Mouse (Mus musculus): ENCODE data around the gene Tet2. TPM values are rescaled to one million over a fixed set of nuclear protein-coding genes. Genes with fewer than 3 reads are reported as not detected.
A peak's percentile ranks its signal among the peaks of the same experiment; 100 is the strongest.
"Not testable (repeated sequence)": the region's sequence is repeated elsewhere in the genome, so short reads cannot be mapped to it uniquely, and the experiment has no call there.

Gene Tet2
- polyA plus RNA-seq, 1 experiment from 2014 or later = 24.8 TPM

GRCm38 (mm10) chr3:133542084-133542483 lies 2.9 kb downstream of the Tet2 start:
- Histone ChIP-seq H3K4me3 (ENCODE audit: low read length) (no peak overlapping the region), H3K9me3 (ENCODE audit: control insufficient read depth, low read length) (no peaks in the 10 kb centered on the region), H3K27me3 (ENCODE audit: control insufficient read depth, insufficient read depth, low read length) (no peaks in the 10 kb centered on the region), H3K36me3 (ENCODE audit: control insufficient read depth, insufficient read depth, low read length) (peaks cover 3% of the 10 kb centered on the region; the same call in 1 of the 2 replicates), H3K4me2 (replicated peaks; ENCODE audit: low read depth, low read length) (peak overlapping the region; percentile 61), H3K9ac (ENCODE audit: low read depth, low read length) (no peak overlapping the region), H3K4me1 (ENCODE audit: control insufficient read depth, insufficient read depth, low read length) (peaks cover 4% of the 10 kb centered on the region; the same call in 1 of the 2 replicates), H3K27ac (ENCODE audit: low read depth, low read length) (no peak overlapping the region)
- no peak for ATAC-seq (ENCODE audit: low FRiP score, low TSS enrichment)

- no peak overlapping the region for H3K4me2 ChIP-seq (replicated peaks; ENCODE audit: low read depth, low read length)
- ATAC-seq (ENCODE audit: low FRiP score, low TSS enrichment) = no peak
- peaks cover 4% of the 10 kb centered on the region; the same call in 1 of the 2 replicates for H3K4me1 ChIP-seq (ENCODE audit: control insufficient read depth, insufficient read depth, low read length)
- H3K36me3 ChIP-seq (ENCODE audit: control insufficient read depth, insufficient read depth, low read length) = peaks cover 3% of the 10 kb centered on the region; the same call in 1 of the 2 replicates
- no peaks in the 10 kb centered on the region for H3K27me3 ChIP-seq (ENCODE audit: control insufficient read depth, insufficient read depth, low read length)
- no peak overlapping the region for H3K4me3 ChIP-seq (ENCODE audit: low read length)
- H3K9ac ChIP-seq (ENCODE audit: low read depth, low read length) = no peak overlapping the region
- H3K9me3 ChIP-seq (ENCODE audit: control insufficient read depth, low read length) = no peaks in the 10 kb centered on the region
- H3K27ac ChIP-seq (ENCODE audit: low read depth, low read length) = no peak overlapping the region
These were observed 3.9 kb downstream of the Tet2 start for GRCm38 (mm10) chr3:133541000-133541399.

GRCm38 (mm10) chr3:133539991-133540390 lies 4.9 kb downstream of the Tet2 start:
- no peaks in the 10 kb centered on the region for H3K9me3 ChIP-seq (ENCODE audit: control insufficient read depth, low read length)
- no peaks in the 10 kb centered on the region for H3K27me3 ChIP-seq (ENCODE audit: control insufficient read depth, insufficient read depth, low read length)
- ATAC-seq (ENCODE audit: low FRiP score, low TSS enrichment) = no peak
- H3K9ac ChIP-seq (ENCODE audit: low read depth, low read length) = no peak overlapping the region
- H3K36me3 ChIP-seq (ENCODE audit: control insufficient read depth, insufficient read depth, low read length) = peaks cover 3% of the 10 kb centered on the region; the same call in 1 of the 2 replicates
- WGBS = 75% methylated on average over 4 of the region's 4 CpGs
- no peak overlapping the region for H3K4me2 ChIP-seq (replicated peaks; ENCODE audit: low read depth, low read length)
- peaks cover 4% of the 10 kb centered on the region; the same call in 1 of the 2 replicates for H3K4me1 ChIP-seq (ENCODE audit: control insufficient read depth, insufficient read depth, low read length)
- H3K4me3 ChIP-seq (ENCODE audit: low read length) = no peak overlapping the region
- H3K27ac ChIP-seq (ENCODE audit: low read depth, low read length) = no peak overlapping the region

GRCm38 (mm10) chr3:133538499-133538898 lies 6.4 kb downstream of the Tet2 start:
- ATAC-seq (ENCODE audit: low FRiP score, low TSS enrichment); H3K4me3 ChIP-seq (ENCODE audit: low read length); H3K9ac ChIP-seq (ENCODE audit: low read depth, low read length); H3K27me3 ChIP-seq (ENCODE audit: control insufficient read depth, insufficient read depth, low read length); H3K4me2 ChIP-seq (replicated peaks; ENCODE audit: low read depth, low read length); H3K27ac ChIP-seq (ENCODE audit: low read depth, low read length); H3K9me3 ChIP-seq (ENCODE audit: control insufficient read depth, low read length); H3K36me3 ChIP-seq (ENCODE audit: control insufficient read depth, insufficient read depth, low read length): not testable (repeated sequence)
- H3K4me1 ChIP-seq (ENCODE audit: control insufficient read depth, insufficient read depth, low read length) = peaks cover 14% of the 10 kb centered on the region; the same call in 1 of the 2 replicates
- WGBS = 95% methylated on average over 4 of the region's 4 CpGs

- H3K27ac ChIP-seq (ENCODE audit: low read depth, low read length) = no peak overlapping the region
- no peaks in the 10 kb centered on the region for H3K27me3 ChIP-seq (ENCODE audit: control insufficient read depth, insufficient read depth, low read length)
- H3K9ac ChIP-seq (ENCODE audit: low read depth, low read length) = no peak overlapping the region
- H3K4me3 ChIP-seq (ENCODE audit: low read length) = no peak overlapping the region
- no peaks in the 10 kb centered on the region for H3K9me3 ChIP-seq (ENCODE audit: control insufficient read depth, low read length)
- H3K4me2 ChIP-seq (replicated peaks; ENCODE audit: low read depth, low read length) = no peak overlapping the region
- H3K36me3 ChIP-seq (ENCODE audit: control insufficient read depth, insufficient read depth, low read length) = peaks cover 3% of the 10 kb centered on the region; the same call in 1 of the 2 replicates
- 86% methylated on average over 6 of the region's 6 CpGs for WGBS
- peaks cover 10% of the 10 kb centered on the region; the same call in 1 of the 2 replicates for H3K4me1 ChIP-seq (ENCODE audit: control insufficient read depth, insufficient read depth, low read length)
- no peak for ATAC-seq (ENCODE audit: low FRiP score, low TSS enrichment)
These were observed 9.3 kb downstream of the Tet2 start for GRCm38 (mm10) chr3:133535644-133536043.

GRCm38 (mm10) chr3:133534066-133534465 lies 10.9 kb downstream of the Tet2 start:
- peak overlapping the region; percentile 32; the same call in 1 of the 2 replicates for H3K27ac ChIP-seq (ENCODE audit: low read depth, low read length)
- no peak overlapping the region for H3K4me3 ChIP-seq (ENCODE audit: low read length)
- H3K27me3 ChIP-seq (ENCODE audit: control insufficient read depth, insufficient read depth, low read length) = no peaks in the 10 kb centered on the region
- H3K9ac ChIP-seq (ENCODE audit: low read depth, low read length) = no peak overlapping the region
- H3K36me3 ChIP-seq (ENCODE audit: control insufficient read depth, insufficient read depth, low read length) = peaks cover 3% of the 10 kb centered on the region; the same call in 1 of the 2 replicates
- H3K9me3 ChIP-seq (ENCODE audit: control insufficient read depth, low read length) = no peaks in the 10 kb centered on the region
- peaks cover 10% of the 10 kb centered on the region; the same call in 1 of the 2 replicates for H3K4me1 ChIP-seq (ENCODE audit: control insufficient read depth, insufficient read depth, low read length)
- WGBS = 19% methylated on average over 6 of the region's 6 CpGs
- ATAC-seq (ENCODE audit: low FRiP score, low TSS enrichment) = no peak
- H3K4me2 ChIP-seq (replicated peaks; ENCODE audit: low read depth, low read length) = no peak overlapping the region

- H3K9me3 ChIP-seq (ENCODE audit: control insufficient read depth, low read length) = no peaks in the 10 kb centered on the region
These were observed 11.5 kb downstream of the Tet2 start for GRCm38 (mm10) chr3:133533272-133533995.

GRCm38 (mm10) chr3:133532806-133533205 lies 12.1 kb downstream of the Tet2 start:
- Histone ChIP-seq H3K27ac (ENCODE audit: low read depth, low read length) (no peak overlapping the region), H3K4me1 (ENCODE audit: control insufficient read depth, insufficient read depth, low read length) (peaks cover 10% of the 10 kb centered on the region; the same call in 1 of the 2 replicates), H3K9me3 (ENCODE audit: control insufficient read depth, low read length) (no peaks in the 10 kb centered on the region), H3K9ac (ENCODE audit: low read depth, low read length) (no peak overlapping the region), H3K27me3 (ENCODE audit: control insufficient read depth, insufficient read depth, low read length) (no peaks in the 10 kb centered on the region), H3K36me3 (ENCODE audit: control insufficient read depth, insufficient read depth, low read length) (no peaks in the 10 kb centered on the region; the same call in 1 of the 2 replicates), H3K4me3 (ENCODE audit: low read length) (no peak overlapping the region), H3K4me2 (replicated peaks; ENCODE audit: low read depth, low read length) (no peak overlapping the region)
- ATAC-seq (ENCODE audit: low FRiP score, low TSS enrichment) = no peak
- WGBS = 69% methylated on average over 3 of the region's 3 CpGs

More at GRCm38 (mm10) chr3:133533272-133533995, 11.5 kb downstream of the Tet2 start:
- no peak for ATAC-seq (ENCODE audit: low FRiP score, low TSS enrichment)
- no peak overlapping the region; the same call in 1 of the 2 replicates for H3K27ac ChIP-seq (ENCODE audit: low read depth, low read length)
- H3K36me3 ChIP-seq (ENCODE audit: control insufficient read depth, insufficient read depth, low read length) = no peaks in the 10 kb centered on the region; the same call in 1 of the 2 replicates
- H3K27me3 ChIP-seq (ENCODE audit: control insufficient read depth, insufficient read depth, low read length) = no peaks in the 10 kb centered on the region
- WGBS = 58% methylated on average over 11 of the region's 11 CpGs
- no peak overlapping the region for H3K4me3 ChIP-seq (ENCODE audit: low read length)
- no peak overlapping the region for H3K4me2 ChIP-seq (replicated peaks; ENCODE audit: low read depth, low read length)
- H3K9ac ChIP-seq (ENCODE audit: low read depth, low read length) = no peak overlapping the region
- peaks cover 10% of the 10 kb centered on the region; the same call in 1 of the 2 replicates for H3K4me1 ChIP-seq (ENCODE audit: control insufficient read depth, insufficient read depth, low read length)

GRCm38 (mm10) chr3:133532252-133532651 lies 12.7 kb downstream of the Tet2 start:
- no peaks in the 10 kb centered on the region for H3K9me3 ChIP-seq (ENCODE audit: control insufficient read depth, low read length)
- ATAC-seq (ENCODE audit: low FRiP score, low TSS enrichment) = no peak
- H3K27me3 ChIP-seq (ENCODE audit: control insufficient read depth, insufficient read depth, low read length) = no peaks in the 10 kb centered on the region
- no peak overlapping the region for H3K4me3 ChIP-seq (ENCODE audit: low read length)
- H3K4me1 ChIP-seq (ENCODE audit: control insufficient read depth, insufficient read depth, low read length) = peaks cover 10% of the 10 kb centered on the region; the same call in 1 of the 2 replicates
- 83% methylated on average over 6 of the region's 6 CpGs for WGBS
- H3K27ac ChIP-seq (ENCODE audit: low read depth, low read length) = no peak overlapping the region
- no peak overlapping the region for H3K9ac ChIP-seq (ENCODE audit: low read depth, low read length)
- H3K36me3 ChIP-seq (ENCODE audit: control insufficient read depth, insufficient read depth, low read length) = no peaks in the 10 kb centered on the region; the same call in 1 of the 2 replicates
- no peak overlapping the region for H3K4me2 ChIP-seq (replicated peaks; ENCODE audit: low read depth, low read length)
